Mouse (Mus musculus): ENCODE measurements around the gene Rai1.

- no peak for TF ChIP-seq HCFC1 (IDR thresholded peaks at IDR 0.05; ENCODE audit: borderline replicate concordance, insufficient read depth, low read length)
- TF ChIP-seq ZC3H11A (IDR thresholded peaks at IDR 0.05; ENCODE audit: borderline replicate concordance, low read depth, low read length), result no peak
- no peak for TF ChIP-seq CHD2 (IDR thresholded peaks at IDR 0.05; ENCODE audit: low read depth, low read length)
- no peak for TF ChIP-seq ZNF384 (IDR thresholded peaks at IDR 0.05; ENCODE audit: low read depth, low read length)
Observed at GRCm38 (mm10) chr11:60120586-60121262, 15.9 kb downstream of the Rai1 start.

Data from ES-E14 (cell line).